Mouse (Mus musculus): ENCODE measurements at regions not wholly inside any gene's neighbourhood (a gene's known extent, or its start where the extent isn't known, plus 50 kb on each side); places are given as distances from the start of the nearest gene placed in this dataset.

GRCm38 (mm10) chr1:73214305-73214946 is 198.7 kb upstream of the Tnp1 start:
- WGBS, result 65% methylated on average over 5 of the region's 5 CpGs
- Histone ChIP-seq H3K27me3 (no peaks in the 10 kb centered on the region), H3K4me1 (no peaks in the 10 kb centered on the region), H3K9ac (no peak overlapping the region), H3K4me3 (no peak overlapping the region), H3K9me3 (no peaks in the 10 kb centered on the region), H3K36me3 (no peaks in the 10 kb centered on the region), H3K27ac (no peak overlapping the region), H3K4me2 (no peak overlapping the region)
- no peak for ATAC-seq (ENCODE audit: insufficient number of reproducible peaks, low FRiP score, low TSS enrichment, low read depth)

DNA sequence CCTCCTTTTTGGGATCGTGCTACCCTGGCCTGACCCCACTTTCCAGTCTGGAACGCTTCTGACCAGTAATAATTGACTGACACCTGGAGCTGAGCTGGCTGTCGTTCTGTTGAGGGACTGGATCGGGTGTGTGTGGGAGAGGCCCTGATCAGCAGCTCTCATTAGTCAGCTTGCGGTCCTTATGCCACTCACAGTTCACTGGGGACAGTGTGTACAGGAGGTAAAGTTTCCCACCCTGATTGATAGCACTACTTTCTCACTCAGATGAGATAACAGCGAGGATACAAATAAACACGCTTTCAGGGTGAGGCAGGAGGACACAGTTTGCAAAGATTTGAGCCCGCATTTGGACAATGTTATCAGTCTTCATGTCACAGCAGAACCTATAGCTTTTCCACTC is 191.7 kb upstream of the Tnp1 start:
- WGBS, result 64% methylated on average over 8 of the region's 8 CpGs

GRCm38 (mm10) chr1:73205788-73206187 is 190.1 kb upstream of the Tnp1 start:
- Histone ChIP-seq H3K27ac (no peak overlapping the region), H3K36me3 (no peaks in the 10 kb centered on the region), H3K9me3 (no peaks in the 10 kb centered on the region), H3K4me1 (no peaks in the 10 kb centered on the region), H3K4me3 (no peak overlapping the region), H3K27me3 (no peaks in the 10 kb centered on the region), H3K4me2 (no peak overlapping the region), H3K9ac (no peak overlapping the region)
- ATAC-seq (ENCODE audit: insufficient number of reproducible peaks, low FRiP score, low TSS enrichment, low read depth), result no peak
- WGBS, result 94% methylated on average over 1 of the region's 1 CpGs

More for the DNA sequence above, 191.7 kb upstream of the Tnp1 start:
- Histone ChIP-seq H3K27me3 (no peaks in the 10 kb centered on the region), H3K9me3 (no peaks in the 10 kb centered on the region), H3K27ac (no peak overlapping the region), H3K4me3 (no peak overlapping the region), H3K9ac (no peak overlapping the region), H3K36me3 (no peaks in the 10 kb centered on the region), H3K4me1 (no peaks in the 10 kb centered on the region), H3K4me2 (no peak overlapping the region)
- no peak for ATAC-seq (ENCODE audit: insufficient number of reproducible peaks, low FRiP score, low TSS enrichment, low read depth)

- Histone ChIP-seq H3K36me3 (no peaks in the 10 kb centered on the region), H3K4me2 (no peak overlapping the region), H3K4me1 (no peaks in the 10 kb centered on the region), H3K27me3 (no peaks in the 10 kb centered on the region), H3K9me3 (no peaks in the 10 kb centered on the region), H3K9ac (no peak overlapping the region), H3K4me3 (no peak overlapping the region), H3K27ac (no peak overlapping the region)
- WGBS, result 72% methylated on average over 2 of the region's 2 CpGs
- no peak for ATAC-seq (ENCODE audit: insufficient number of reproducible peaks, low FRiP score, low TSS enrichment, low read depth)
Observed at GRCm38 (mm10) chr1:73200112-73200511, 184.4 kb upstream of the Tnp1 start.

GRCm38 (mm10) chr1:73190832-73191231 is 175.1 kb upstream of the Tnp1 start:
- Histone ChIP-seq H3K4me2 (no peak overlapping the region), H3K36me3 (no peaks in the 10 kb centered on the region), H3K27me3 (no peaks in the 10 kb centered on the region), H3K4me3 (no peak overlapping the region), H3K4me1 (peaks cover 7% of the 10 kb centered on the region; the same call in 1 of the 2 replicates), H3K9ac (no peak overlapping the region), H3K27ac (peak overlapping the region; percentile 6; the same call in 1 of the 2 replicates), H3K9me3 (no peaks in the 10 kb centered on the region)
- no peak for ATAC-seq (ENCODE audit: insufficient number of reproducible peaks, low FRiP score, low TSS enrichment, low read depth)
- 18% methylated on average over 5 of the region's 5 CpGs for WGBS

- 84% methylated on average over 2 of the region's 2 CpGs for WGBS
Observed at GRCm38 (mm10) chr1:73188796-73189195, 173.1 kb upstream of the Tnp1 start.

GRCm38 (mm10) chr1:73184477-73184876 is 168.8 kb upstream of the Tnp1 start:
- no peaks in the 10 kb centered on the region for H3K9me3 ChIP-seq
- H3K4me2 ChIP-seq, result no peak overlapping the region
- no peak overlapping the region for H3K4me3 ChIP-seq
- H3K36me3 ChIP-seq, result no peaks in the 10 kb centered on the region
- no peak for ATAC-seq (ENCODE audit: insufficient number of reproducible peaks, low FRiP score, low TSS enrichment, low read depth)
- H3K27me3 ChIP-seq, result no peaks in the 10 kb centered on the region
- 78% methylated on average over 6 of the region's 6 CpGs for WGBS
- H3K4me1 ChIP-seq, result no peaks in the 10 kb centered on the region
- H3K9ac ChIP-seq, result no peak overlapping the region
- H3K27ac ChIP-seq, result no peak overlapping the region

More at GRCm38 (mm10) chr1:73188796-73189195, 173.1 kb upstream of the Tnp1 start:
- H3K36me3 ChIP-seq, result no peaks in the 10 kb centered on the region
- no peak overlapping the region for H3K4me2 ChIP-seq
- no peak overlapping the region for H3K4me3 ChIP-seq
- no peak for ATAC-seq (ENCODE audit: insufficient number of reproducible peaks, low FRiP score, low TSS enrichment, low read depth)
- peaks cover 7% of the 10 kb centered on the region; the same call in 1 of the 2 replicates for H3K4me1 ChIP-seq
- no peaks in the 10 kb centered on the region for H3K27me3 ChIP-seq
- H3K9ac ChIP-seq, result no peak overlapping the region
- H3K9me3 ChIP-seq, result no peaks in the 10 kb centered on the region
- no peak overlapping the region for H3K27ac ChIP-seq

GRCm38 (mm10) chr1:73178810-73179209 is 163.1 kb upstream of the Tnp1 start:
- Histone ChIP-seq H3K36me3 (no peaks in the 10 kb centered on the region), H3K4me2 (no peak overlapping the region), H3K9me3 (no peaks in the 10 kb centered on the region), H3K27ac (no peak overlapping the region), H3K9ac (no peak overlapping the region), H3K4me1 (no peaks in the 10 kb centered on the region), H3K4me3 (no peak overlapping the region), H3K27me3 (no peaks in the 10 kb centered on the region)
- no peak for ATAC-seq (ENCODE audit: insufficient number of reproducible peaks, low FRiP score, low TSS enrichment, low read depth)
- 42% methylated on average over 3 of the region's 3 CpGs for WGBS

GRCm38 (mm10) chr1:73177076-73177475 is 161.4 kb upstream of the Tnp1 start:
- Histone ChIP-seq H3K9me3 (no peaks in the 10 kb centered on the region), H3K4me1 (no peaks in the 10 kb centered on the region), H3K27ac (no peak overlapping the region), H3K9ac (no peak overlapping the region), H3K4me2 (no peak overlapping the region), H3K4me3 (no peak overlapping the region), H3K36me3 (no peaks in the 10 kb centered on the region), H3K27me3 (no peaks in the 10 kb centered on the region)
- ATAC-seq (ENCODE audit: insufficient number of reproducible peaks, low FRiP score, low TSS enrichment, low read depth), result no peak
- WGBS, result 87% methylated on average over 3 of the region's 3 CpGs

DNA sequence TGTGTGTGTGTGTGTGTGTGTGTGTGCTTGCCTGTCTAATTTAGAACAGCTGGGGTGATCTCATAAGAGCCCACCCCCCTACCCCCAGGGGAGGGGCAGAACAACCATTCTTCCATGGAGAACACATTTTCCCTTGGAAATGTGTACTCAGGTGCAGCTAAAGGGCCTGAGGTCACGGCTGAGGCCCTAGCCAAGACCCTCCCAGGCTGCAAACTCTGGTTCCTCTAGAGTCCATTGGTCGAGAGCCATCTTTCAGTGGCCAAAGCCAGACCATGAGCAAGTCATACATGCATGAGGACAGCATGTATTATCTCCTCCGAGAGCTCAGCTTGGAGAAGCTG is 154.9 kb upstream of the Tnp1 start:
- Histone ChIP-seq H3K27ac (no peak overlapping the region), H3K4me3 (no peak overlapping the region), H3K4me2 (no peak overlapping the region), H3K9me3 (no peaks in the 10 kb centered on the region), H3K4me1 (no peaks in the 10 kb centered on the region), H3K27me3 (no peaks in the 10 kb centered on the region), H3K9ac (no peak overlapping the region), H3K36me3 (no peaks in the 10 kb centered on the region)
- ATAC-seq (ENCODE audit: insufficient number of reproducible peaks, low FRiP score, low TSS enrichment, low read depth), result 0 out of 2 replicates have a peak, but pooled peaks have one; percentile 35
- WGBS, result 65% methylated on average over 3 of the region's 3 CpGs

DNA sequence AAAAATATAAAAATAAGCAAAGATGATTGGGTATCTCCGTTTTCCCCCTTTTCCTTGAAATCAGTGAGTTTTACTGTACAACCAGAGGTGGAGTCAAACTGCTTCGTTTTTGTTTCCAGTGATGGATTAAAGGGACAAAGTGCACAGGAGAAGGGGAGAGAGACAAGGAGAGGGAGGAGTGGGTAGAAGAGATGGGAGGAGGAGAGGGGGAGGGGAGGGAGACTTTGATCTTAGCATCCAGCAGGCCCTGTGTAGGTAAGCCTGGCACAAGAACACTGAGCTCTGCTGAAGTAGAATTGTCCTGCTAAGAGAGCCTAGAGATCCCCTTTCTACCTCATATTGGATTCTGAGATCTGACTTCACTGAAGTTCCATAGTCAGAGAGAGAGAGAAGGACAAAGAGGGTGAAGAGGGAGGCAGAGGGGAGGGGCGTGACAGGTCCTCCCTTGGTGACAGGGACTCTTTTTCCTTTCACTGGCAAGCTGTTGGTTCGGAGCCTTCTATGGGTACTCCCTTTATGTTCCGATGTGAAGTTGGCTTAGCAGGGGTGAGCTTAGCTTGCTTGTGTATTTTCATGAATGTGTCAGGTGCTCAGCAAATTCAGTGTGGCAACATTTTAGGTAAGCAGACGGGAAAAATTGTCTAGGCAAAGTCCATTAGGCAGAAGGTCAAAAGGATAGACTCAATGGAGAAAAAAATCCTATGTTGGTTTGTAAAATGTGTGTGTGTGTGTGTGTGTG is 154.4 kb upstream of the Tnp1 start:
- Histone ChIP-seq H3K36me3 (no peaks in the 10 kb centered on the region), H3K4me2 (no peak overlapping the region), H3K4me1 (no peaks in the 10 kb centered on the region), H3K27ac (no peak overlapping the region), H3K27me3 (no peaks in the 10 kb centered on the region), H3K9me3 (no peaks in the 10 kb centered on the region), H3K9ac (no peak overlapping the region), H3K4me3 (no peak overlapping the region)
- WGBS, result 57% methylated on average over 6 of the region's 6 CpGs
- no peak for ATAC-seq (ENCODE audit: insufficient number of reproducible peaks, low FRiP score, low TSS enrichment, low read depth)

DNA sequence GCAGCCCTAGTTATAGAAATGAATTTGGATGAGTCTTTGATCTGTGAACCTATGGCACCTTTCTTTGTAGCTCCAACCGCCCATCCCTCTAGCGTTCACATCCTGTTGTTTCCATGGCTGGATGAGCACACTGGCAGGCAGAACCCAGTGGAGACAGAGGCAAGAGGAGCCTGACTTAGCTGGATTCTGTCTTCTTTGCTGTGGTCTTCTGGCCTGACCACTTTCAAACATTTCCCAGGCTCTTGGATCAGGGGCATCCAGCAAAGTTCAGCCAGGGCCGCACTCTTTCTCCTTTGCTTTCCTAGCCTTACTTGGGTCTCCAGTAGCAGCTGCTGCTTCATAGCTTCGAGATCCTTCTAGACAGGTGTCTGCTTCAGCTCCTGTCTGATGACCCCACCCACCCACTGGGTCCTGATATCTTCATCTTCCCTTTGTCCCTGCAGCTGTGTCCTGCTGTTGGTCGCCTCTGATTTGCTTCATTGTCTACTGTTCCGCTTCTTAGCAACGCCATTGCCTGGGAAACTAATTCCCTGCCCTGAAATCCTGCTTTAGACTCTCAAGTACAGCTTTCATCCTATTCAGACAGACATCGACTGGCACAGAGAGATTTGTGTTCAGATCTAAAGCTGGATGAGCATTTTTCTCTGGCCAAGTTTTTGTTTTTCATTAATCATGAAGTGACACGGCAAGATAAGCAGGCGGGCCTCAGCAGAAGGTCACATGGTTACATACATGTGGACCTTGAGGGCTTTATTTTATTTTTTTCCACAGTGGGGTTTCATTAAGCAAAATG is 153.6 kb upstream of the Tnp1 start:
- ATAC-seq (ENCODE audit: insufficient number of reproducible peaks, low FRiP score, low TSS enrichment, low read depth), result no peak
- Histone ChIP-seq H3K4me2 (no peak overlapping the region), H3K27ac (no peak overlapping the region), H3K9ac (no peak overlapping the region), H3K4me3 (no peak overlapping the region), H3K27me3 (no peaks in the 10 kb centered on the region), H3K9me3 (no peaks in the 10 kb centered on the region), H3K36me3 (no peaks in the 10 kb centered on the region), H3K4me1 (no peaks in the 10 kb centered on the region)
- 67% methylated on average over 10 of the region's 10 CpGs for WGBS
